Mouse (Mus musculus) myocyte (in vitro differentiated cells): ENCODE measurements around the gene Supt6.

Experiments used
- E2F4 ChIP-seq: IDR thresholded peaks from one replicate; pipeline ENCODE4 v1.6.1; 2011; ENCODE audit warnings: mild to moderate bottlenecking, control low read depth, moderate library complexity; ENCODE audit not compliant: insufficient read depth
- MAX ChIP-seq: IDR thresholded peaks from one replicate; pipeline ENCODE4 v1.6.1; 2011; ENCODE audit warnings: low read depth, mild to moderate bottlenecking, control low read depth
- SRF ChIP-seq: IDR thresholded peaks from one replicate; pipeline ENCODE4 v1.6.1; 2011; ENCODE audit warnings: low read depth; ENCODE audit not compliant: control insufficient read depth, insufficient read length
- USF1 ChIP-seq: IDR thresholded peaks from one replicate; pipeline ENCODE4 v1.6.1; 2011; ENCODE audit warnings: low read depth, mild to moderate bottlenecking, control low read depth, moderate library complexity

DNA sequence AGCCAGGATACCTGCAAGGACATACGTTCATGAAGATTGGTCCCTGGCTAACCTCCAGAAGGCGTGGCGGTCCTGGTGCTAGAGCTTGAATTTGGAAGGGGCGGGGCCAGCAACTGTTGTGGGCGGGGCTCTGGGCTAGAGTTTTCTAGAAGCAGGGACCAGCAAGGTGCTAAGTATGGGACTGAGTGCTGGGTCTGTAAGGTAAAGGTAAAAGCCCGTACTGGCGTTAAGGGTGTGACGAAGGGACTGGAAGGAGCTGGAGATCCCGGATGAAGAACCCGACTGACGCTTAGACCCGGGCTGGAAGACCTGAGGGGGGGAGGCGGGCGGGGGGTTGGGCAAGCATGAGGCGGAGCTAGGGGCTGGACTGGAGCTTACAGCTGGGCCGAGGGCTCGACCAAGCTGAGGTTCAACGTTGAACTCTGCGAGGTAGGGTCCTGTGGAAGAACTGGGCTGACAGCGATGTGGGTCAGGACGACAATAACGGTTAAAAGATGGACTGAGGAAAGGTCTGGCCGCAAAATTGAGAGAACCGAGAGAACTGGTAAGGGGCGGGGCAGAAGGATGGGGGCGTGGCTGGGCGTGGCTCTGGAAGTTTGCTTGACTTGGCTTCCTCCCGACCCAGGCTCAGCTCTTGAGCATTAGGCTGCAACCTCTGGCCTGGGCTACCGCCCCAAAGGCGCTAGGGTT lies 51.2 kb downstream of the Supt6 start:
- TF ChIP-seq SRF (no peak), E2F4 (no peak), USF1 (no peak), MAX (no peak)
